In genomic region chr10:13967451-13968233, GRCm38 (mm10) we compare ENCODE assay signal across 8 mouse cellular contexts. TPM values are rescaled to one million over a fixed set of nuclear protein-coding genes. Genes with fewer than 3 reads are reported as not detected.
DNase-seq lines count a peak whose midpoint lies in the region; ATAC-seq lines count a peak whose summit lies in the region.

No protein-coding gene starts in this region.

- peak overlapping the region; percentile 71 for H3K4me3 ChIP-seq in forebrain, embryonic 11.5 days (ENCODE audit: low read depth, low read length)
- H3K4me3 ChIP-seq in heart, embryonic 15.5 days: peak overlapping the region; percentile 78
- H3K4me3 ChIP-seq in liver, embryonic 12.5 days: peak overlapping the region; percentile 62

- H3K27me3 ChIP-seq in forebrain, embryonic 11.5 days (ENCODE audit: control insufficient read depth, insufficient read depth, low read length): no peaks in the 10 kb centered on the region
- H3K27me3 ChIP-seq in heart, embryonic 15.5 days: no peaks in the 10 kb centered on the region
- H3K27me3 ChIP-seq in liver, embryonic 12.5 days (replicated peaks): peaks cover 66% of the 10 kb centered on the region

- peak; percentile 43 for ATAC-seq in forebrain, embryonic 11.5 days (replicated peaks; ENCODE audit: low FRiP score)
- peak; percentile 56 for ATAC-seq in heart, embryonic 15.5 days (replicated peaks; ENCODE audit: insufficient number of reproducible peaks, insufficient read depth, low FRiP score, low read depth)
- ATAC-seq in liver, embryonic 12.5 days: no peak; the same call in 1 of the 2 replicates

- peak overlapping the region; percentile 100 for H3K4me2 ChIP-seq in forebrain, embryonic 11.5 days (ENCODE audit: low read depth, low read length, severe bottlenecking)
- peak overlapping the region; percentile 84 for H3K4me2 ChIP-seq in heart, embryonic 15.5 days
- H3K4me2 ChIP-seq in liver, embryonic 12.5 days: peak overlapping the region; percentile 85

- peak; percentile 87 for DNase-seq in A20 (ENCODE audit: low read depth, low spot score)
- peak; percentile 92 for DNase-seq in brain, adult 2 months (ENCODE audit: low read depth, low spot score)
- peak; percentile 83 for DNase-seq in forebrain, embryonic 11.5 days (ENCODE audit: low spot score)
- DNase-seq in kidney, postnatal 14 days: peak; percentile 91
- peak; percentile 95 for DNase-seq in naive thymus-derived CD4-positive, alpha-beta T cell, adult 2 months (ENCODE audit: low read depth)
- DNase-seq in spleen, postnatal 4 days (ENCODE audit: low spot score in 2 of 2): peak; percentile 41 to 69

- peak overlapping the region; percentile 83 for H3K9ac ChIP-seq in forebrain, embryonic 11.5 days (ENCODE audit: low read length)
- peak overlapping the region; percentile 90 for H3K9ac ChIP-seq in heart, embryonic 15.5 days
- H3K9ac ChIP-seq in liver, embryonic 12.5 days: peak overlapping the region; percentile 49

- peak overlapping the region; percentile 79 for H3K27ac ChIP-seq in forebrain, embryonic 11.5 days (ENCODE audit: low read depth, low read length)
- H3K27ac ChIP-seq in heart, embryonic 15.5 days: peak overlapping the region; percentile 100
- peak overlapping the region; percentile 71; the same call in 1 of the 2 replicates for H3K27ac ChIP-seq in liver, embryonic 12.5 days

- under 1% methylated on average over 36 of the region's 36 CpGs for WGBS in forebrain, embryonic 11.5 days
- under 1% methylated on average over 36 of the region's 36 CpGs for WGBS in heart, embryonic 15.5 days
- WGBS in liver, embryonic 12.5 days (ENCODE audit: insufficient replicate concordance): 2% methylated on average over 36 of the region's 36 CpGs

- H3K9me3 ChIP-seq in forebrain, embryonic 11.5 days (ENCODE audit: control insufficient read depth, low read length): no peaks in the 10 kb centered on the region
- no peaks in the 10 kb centered on the region for H3K9me3 ChIP-seq in heart, embryonic 15.5 days (replicated peaks)
- H3K9me3 ChIP-seq in liver, embryonic 12.5 days (replicated peaks): no peaks in the 10 kb centered on the region

- H3K36me3 ChIP-seq in forebrain, embryonic 11.5 days (ENCODE audit: control insufficient read depth, insufficient read depth, low read length): no peaks in the 10 kb centered on the region
- H3K36me3 ChIP-seq in heart, embryonic 15.5 days: no peaks in the 10 kb centered on the region
- H3K36me3 ChIP-seq in liver, embryonic 12.5 days: no peaks in the 10 kb centered on the region

- no peaks in the 10 kb centered on the region for H3K4me1 ChIP-seq in forebrain, embryonic 11.5 days (replicated peaks; ENCODE audit: control insufficient read depth, insufficient read depth, low read length)
- H3K4me1 ChIP-seq in heart, embryonic 15.5 days (replicated peaks): peaks cover 8% of the 10 kb centered on the region
- peaks cover 31% of the 10 kb centered on the region for H3K4me1 ChIP-seq in liver, embryonic 12.5 days

RNA-seq across cellular contexts. Expression of gene Hivep2, which starts 1.8 kb away (rescaled TPM):
- polyA plus RNA-seq in forebrain, embryonic 11.5 days (2014; fragmentation: Nextera tagmentation; extraction: Ambion mirVana): 3.6 and 4.7 TPM in 2 replicates
- 4.8 and 5.4 TPM in 2 replicates for polyA plus RNA-seq in heart, embryonic 15.5 days (2015; fragmentation: Nextera tagmentation; extraction: Ambion mirVana)
- polyA plus RNA-seq in liver, embryonic 12.5 days (2016; fragmentation: Nextera tagmentation; extraction: Ambion mirVana): 0.81 and 1.0 TPM in 2 replicates
